Mouse (Mus musculus): ENCODE data around the gene Zfp536. TPM values are rescaled to one million over a fixed set of nuclear protein-coding genes. Genes with fewer than 3 reads are reported as not detected.
A peak's percentile ranks its signal among the peaks of the same experiment; 100 is the strongest.
"Not testable (repeated sequence)": the region's sequence is repeated elsewhere in the genome, so short reads cannot be mapped to it uniquely, and the experiment has no call there.

The Zfp536 gene
- polyA plus RNA-seq, 1 experiment from 2014 or later, result 8.2 TPM

DNA sequence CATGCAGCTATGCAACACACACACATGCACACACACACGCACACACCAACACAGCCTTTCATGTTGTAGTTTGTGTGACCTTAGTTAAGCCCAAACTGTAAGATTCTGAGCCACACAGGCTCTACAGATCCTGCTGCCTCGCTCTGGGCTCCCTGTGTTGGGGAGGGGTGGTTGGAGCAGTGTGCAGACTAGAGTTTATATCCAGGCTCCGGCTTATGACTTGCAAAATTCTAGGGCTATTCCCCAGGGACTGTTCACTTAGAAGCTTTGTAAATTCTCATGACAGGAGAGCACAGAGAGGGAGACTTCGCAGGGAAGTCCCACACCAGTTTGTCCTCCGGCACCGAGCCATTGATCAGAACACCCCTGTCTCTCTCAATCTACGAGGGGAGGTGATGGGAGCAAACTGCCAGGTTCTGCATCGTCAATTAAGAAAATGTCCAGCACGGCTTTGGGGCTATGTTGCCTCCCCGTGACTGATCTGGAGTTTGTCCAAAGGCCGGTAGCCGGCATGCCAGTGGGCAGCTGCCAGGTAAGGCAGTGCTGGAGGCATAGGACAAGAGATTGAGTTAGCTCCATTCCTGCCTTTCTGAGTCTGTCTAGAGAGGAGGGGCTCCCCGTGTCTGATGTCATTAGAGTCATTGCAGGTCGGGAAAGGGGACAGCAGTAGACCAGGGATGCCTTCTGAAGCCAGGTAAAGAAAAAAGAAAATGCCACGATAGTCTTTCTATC is 54.6 kb downstream of the Zfp536 start:
- WGBS, result 58% methylated on average over 15 of the region's 15 CpGs
- Histone ChIP-seq H3K4me3 (no peak overlapping the region), H3K9me3 (no peaks in the 10 kb centered on the region), H3K9ac (no peak overlapping the region), H3K36me3 (no peaks in the 10 kb centered on the region), H3K4me1 (peaks cover 4% of the 10 kb centered on the region; the same call in 1 of the 2 replicates), H3K27me3 (no peaks in the 10 kb centered on the region), H3K4me2 (no peak overlapping the region), H3K27ac (no peak overlapping the region)
- ATAC-seq (ENCODE audit: insufficient number of reproducible peaks, low FRiP score, low TSS enrichment, low read depth), result no peak

DNA sequence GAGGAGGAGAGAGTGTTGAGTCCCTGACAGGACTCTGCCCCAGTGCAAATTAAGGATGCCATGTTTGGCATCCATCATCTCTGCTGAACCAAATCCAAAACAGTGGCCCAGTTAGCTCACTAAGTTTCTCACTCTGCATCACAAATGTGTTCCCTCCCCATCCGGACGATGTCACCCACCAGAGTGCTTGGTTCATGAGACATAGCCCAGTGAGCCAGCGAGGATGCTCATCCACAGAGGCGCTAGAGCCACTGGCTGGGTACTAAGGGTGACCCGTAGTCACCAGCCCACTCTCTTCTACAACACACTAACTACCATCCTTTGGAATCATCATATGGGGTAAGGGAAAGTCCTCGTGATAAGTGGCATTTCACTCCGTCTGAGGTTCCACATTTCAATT is 56.4 kb downstream of the Zfp536 start:
- no peak for ATAC-seq (ENCODE audit: insufficient number of reproducible peaks, low FRiP score, low TSS enrichment, low read depth)
- Histone ChIP-seq H3K9me3 (no peaks in the 10 kb centered on the region), H3K4me1 (peaks cover 4% of the 10 kb centered on the region; the same call in 1 of the 2 replicates), H3K9ac (no peak overlapping the region), H3K36me3 (no peaks in the 10 kb centered on the region), H3K4me2 (no peak overlapping the region), H3K27ac (no peak overlapping the region), H3K4me3 (no peak overlapping the region), H3K27me3 (no peaks in the 10 kb centered on the region)
- WGBS, result 88% methylated on average over 7 of the region's 7 CpGs

DNA sequence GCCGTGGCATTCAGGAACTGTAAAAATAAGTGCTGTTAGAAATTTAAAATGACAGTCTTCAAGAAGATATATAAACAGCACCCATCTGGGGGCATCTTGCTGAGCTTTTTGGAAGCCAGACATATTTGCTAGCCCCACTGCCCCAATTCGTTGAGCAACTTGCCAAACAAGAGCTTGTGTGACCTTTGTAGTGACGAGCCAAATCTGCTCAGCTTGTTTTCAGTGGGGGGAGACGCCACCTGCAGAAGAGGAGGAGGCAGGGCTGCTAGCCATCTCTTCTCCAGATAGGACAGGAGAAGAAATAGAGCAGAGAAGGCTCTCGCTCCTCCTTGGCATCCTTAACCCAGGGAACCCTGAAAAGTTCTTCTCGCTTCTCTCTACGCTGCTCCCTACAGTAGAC is 56.8 kb downstream of the Zfp536 start:
- H3K4me1 ChIP-seq, result peaks cover 4% of the 10 kb centered on the region; the same call in 1 of the 2 replicates
- no peaks in the 10 kb centered on the region for H3K27me3 ChIP-seq
- no peaks in the 10 kb centered on the region for H3K9me3 ChIP-seq
- no peak overlapping the region for H3K4me3 ChIP-seq
- 74% methylated on average over 7 of the region's 7 CpGs for WGBS
- H3K4me2 ChIP-seq, result no peak overlapping the region
- no peak overlapping the region for H3K9ac ChIP-seq
- no peak for ATAC-seq (ENCODE audit: insufficient number of reproducible peaks, low FRiP score, low TSS enrichment, low read depth)
- no peaks in the 10 kb centered on the region for H3K36me3 ChIP-seq
- H3K27ac ChIP-seq, result no peak overlapping the region

DNA sequence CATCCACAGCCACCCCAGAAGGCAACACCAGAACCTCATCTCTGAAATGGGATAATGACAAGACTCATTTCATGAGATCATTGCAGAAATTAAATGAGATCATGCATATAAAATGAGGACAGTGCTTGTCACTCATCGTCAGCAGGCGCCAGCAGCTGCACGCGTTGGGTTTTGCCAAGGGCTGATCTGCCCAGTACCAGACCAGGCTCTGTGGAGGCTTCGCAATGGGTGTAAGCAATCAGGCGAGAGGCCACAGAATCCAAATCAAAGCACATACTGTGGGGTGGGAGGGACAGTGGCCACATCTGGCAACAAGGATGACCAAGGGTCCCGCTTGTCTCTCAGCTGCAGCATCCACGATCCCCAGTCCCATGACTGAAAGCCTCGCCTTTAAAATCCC is 69.0 kb downstream of the Zfp536 start:
- 90% methylated on average over 9 of the region's 9 CpGs for WGBS

DNA sequence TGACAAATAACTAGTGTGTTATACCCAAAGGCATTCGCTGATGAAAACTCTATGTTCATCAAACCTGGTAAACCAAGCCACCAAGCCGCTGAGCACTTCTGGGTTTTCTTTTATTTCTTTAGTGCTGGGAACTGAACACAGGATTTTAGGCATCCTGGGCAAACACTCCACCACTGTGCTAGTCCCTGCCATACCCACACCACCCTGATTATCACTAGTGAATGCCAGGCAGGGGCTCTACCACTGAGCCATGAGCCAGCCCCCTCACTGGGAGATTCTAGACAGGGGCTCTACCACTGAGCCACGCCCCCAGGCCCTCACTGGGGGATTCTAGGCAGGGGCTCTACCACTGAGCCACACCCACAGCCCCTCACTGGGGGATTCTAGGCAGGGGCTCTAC is 76.1 kb downstream of the Zfp536 start:
- not testable (repeated sequence) for ATAC-seq (ENCODE audit: insufficient number of reproducible peaks, low FRiP score, low TSS enrichment, low read depth); H3K27ac ChIP-seq; H3K9ac ChIP-seq; H3K4me1 ChIP-seq; H3K27me3 ChIP-seq; H3K9me3 ChIP-seq; H3K4me2 ChIP-seq; H3K36me3 ChIP-seq; H3K4me3 ChIP-seq
- WGBS, result 93% methylated on average over 3 of the region's 3 CpGs

More for the DNA sequence above, 69.0 kb downstream of the Zfp536 start:
- Histone ChIP-seq H3K36me3 (no peaks in the 10 kb centered on the region), H3K27ac (no peak overlapping the region), H3K27me3 (no peaks in the 10 kb centered on the region), H3K4me2 (no peak overlapping the region), H3K9ac (no peak overlapping the region), H3K4me3 (no peak overlapping the region), H3K4me1 (no peaks in the 10 kb centered on the region), H3K9me3 (no peaks in the 10 kb centered on the region)
- ATAC-seq (ENCODE audit: insufficient number of reproducible peaks, low FRiP score, low TSS enrichment, low read depth), result no peak

DNA sequence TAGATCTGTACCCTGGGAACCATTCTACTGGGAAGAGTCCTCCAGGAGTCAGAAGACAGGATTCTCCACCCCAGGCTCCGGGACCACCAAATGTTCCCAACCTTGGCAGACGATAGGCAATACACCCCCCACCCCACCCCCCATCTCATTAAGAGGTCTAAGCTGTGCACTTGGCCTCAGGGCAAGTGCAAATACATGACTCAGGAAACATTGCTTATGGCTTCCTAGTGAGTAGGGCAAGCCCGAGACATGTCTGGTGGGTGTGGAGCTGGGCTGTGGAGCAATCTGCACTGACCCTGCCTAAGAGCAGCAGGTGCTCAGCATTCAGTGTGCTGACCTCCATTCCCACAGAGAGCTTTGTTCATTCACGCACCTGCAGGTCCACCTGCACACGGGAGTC is 78.4 kb downstream of the Zfp536 start:
- H3K4me1 ChIP-seq, result peaks cover 10% of the 10 kb centered on the region; the same call in 1 of the 2 replicates
- no peak overlapping the region for H3K4me3 ChIP-seq
- no peaks in the 10 kb centered on the region for H3K27me3 ChIP-seq
- ATAC-seq (ENCODE audit: insufficient number of reproducible peaks, low FRiP score, low TSS enrichment, low read depth), result peak; percentile 28; the same call in 1 of the 2 replicates
- H3K9ac ChIP-seq, result no peak overlapping the region
- WGBS, result 41% methylated on average over 5 of the region's 5 CpGs
- no peak overlapping the region for H3K4me2 ChIP-seq
- no peak overlapping the region for H3K27ac ChIP-seq
- H3K36me3 ChIP-seq, result no peaks in the 10 kb centered on the region
- H3K9me3 ChIP-seq, result no peaks in the 10 kb centered on the region

DNA sequence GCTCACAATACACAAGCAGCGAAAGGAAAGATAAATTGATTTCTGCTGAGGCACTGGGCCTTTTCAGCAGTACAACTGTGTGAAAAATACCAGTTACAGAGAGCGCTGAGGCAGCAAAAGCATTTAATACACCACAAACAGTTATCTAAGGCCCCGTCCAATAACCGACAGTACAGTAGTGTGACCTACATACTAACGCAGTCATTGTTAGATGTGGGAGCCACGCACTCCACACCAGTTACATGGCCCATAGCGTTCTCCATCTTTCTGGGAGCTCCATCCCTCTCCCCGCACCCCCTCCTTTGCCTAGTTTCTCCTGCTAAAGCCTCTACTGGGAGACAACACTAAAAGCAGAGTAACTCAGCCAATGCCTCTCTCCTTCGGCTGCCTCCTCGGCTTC is 82.8 kb downstream of the Zfp536 start:
- H3K36me3 ChIP-seq, result no peaks in the 10 kb centered on the region
- no peaks in the 10 kb centered on the region for H3K27me3 ChIP-seq
- H3K4me3 ChIP-seq, result no peak overlapping the region
- H3K9ac ChIP-seq, result no peak overlapping the region
- H3K4me1 ChIP-seq, result peaks cover 24% of the 10 kb centered on the region
- H3K9me3 ChIP-seq, result no peaks in the 10 kb centered on the region
- ATAC-seq (ENCODE audit: insufficient number of reproducible peaks, low FRiP score, low TSS enrichment, low read depth), result no peak
- no peak overlapping the region for H3K27ac ChIP-seq
- H3K4me2 ChIP-seq, result no peak overlapping the region
- 81% methylated on average over 10 of the region's 10 CpGs for WGBS

DNA sequence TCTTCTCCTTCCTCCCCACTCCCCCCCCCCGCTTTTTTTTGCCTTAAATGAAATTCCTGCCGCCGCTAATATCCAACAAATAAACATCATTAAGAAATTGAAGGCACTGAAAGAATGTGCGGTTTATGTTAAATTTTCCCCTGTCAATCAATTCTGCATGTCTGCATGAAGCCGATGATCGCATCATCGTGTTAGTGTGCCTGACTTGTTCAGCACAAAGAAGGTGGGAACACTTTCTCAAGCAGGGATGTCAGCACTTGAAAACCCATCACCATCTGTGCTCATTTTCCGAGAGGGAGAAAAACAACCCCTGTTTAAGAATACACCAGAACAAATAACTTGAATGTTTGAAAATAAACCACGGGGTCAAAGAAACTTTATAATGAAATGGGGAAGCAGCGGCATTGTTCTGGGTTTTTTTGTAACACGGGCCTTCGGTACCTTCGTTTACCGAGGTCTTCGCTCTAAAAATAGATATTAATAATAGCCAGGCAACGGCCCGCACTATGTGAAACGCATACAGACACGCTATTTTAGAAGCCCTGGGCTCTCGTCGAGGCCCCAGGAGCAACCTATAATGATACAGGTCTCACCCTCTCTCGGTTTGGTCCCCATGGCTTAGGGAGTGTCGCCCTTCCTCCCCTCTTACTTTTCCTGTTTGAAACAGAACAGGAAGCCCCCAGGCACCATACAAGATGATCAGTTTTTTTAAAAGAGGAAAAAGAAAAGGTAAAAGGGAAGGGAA is 83.7 kb downstream of the Zfp536 start:
- H3K36me3 ChIP-seq, result no peaks in the 10 kb centered on the region
- H3K4me2 ChIP-seq, result no peak overlapping the region
- ATAC-seq (ENCODE audit: insufficient number of reproducible peaks, low FRiP score, low TSS enrichment, low read depth), result no peak
- WGBS, result 40% methylated on average over 23 of the region's 23 CpGs
- H3K27ac ChIP-seq, result no peak overlapping the region
- no peaks in the 10 kb centered on the region for H3K9me3 ChIP-seq
- no peaks in the 10 kb centered on the region for H3K27me3 ChIP-seq
- H3K4me1 ChIP-seq, result peaks cover 24% of the 10 kb centered on the region
- H3K9ac ChIP-seq, result no peak overlapping the region
- no peak overlapping the region for H3K4me3 ChIP-seq

DNA sequence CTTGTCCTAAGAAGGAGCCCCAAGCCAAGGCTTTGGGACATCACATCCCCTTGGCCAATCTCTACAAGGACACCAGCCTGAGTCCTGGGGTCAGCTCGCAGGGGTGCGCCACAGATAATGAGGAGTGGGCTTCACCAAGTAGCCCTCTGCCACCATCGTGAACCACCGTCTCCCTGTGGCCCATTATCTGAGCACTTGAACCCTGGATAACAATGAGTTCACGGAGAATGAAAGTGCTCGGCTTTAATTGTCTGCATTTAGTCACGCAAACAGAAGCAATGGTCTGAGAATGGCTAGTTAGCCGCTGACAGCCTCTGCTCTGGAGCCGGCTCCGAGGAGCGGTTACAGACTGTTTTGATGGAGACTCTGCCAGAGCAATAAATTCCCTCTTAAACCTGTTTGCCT is 84.3 kb downstream of the Zfp536 start:
- Histone ChIP-seq H3K9me3 (no peaks in the 10 kb centered on the region), H3K36me3 (no peaks in the 10 kb centered on the region), H3K9ac (no peak overlapping the region), H3K4me3 (no peak overlapping the region), H3K4me2 (0 out of 2 replicates have a peak overlapping the region, but pooled peaks have one; percentile 10), H3K27me3 (no peaks in the 10 kb centered on the region), H3K4me1 (peaks cover 24% of the 10 kb centered on the region), H3K27ac (no peak overlapping the region)
- no peak for ATAC-seq (ENCODE audit: insufficient number of reproducible peaks, low FRiP score, low TSS enrichment, low read depth)
- WGBS, result 30% methylated on average over 11 of the region's 11 CpGs

DNA sequence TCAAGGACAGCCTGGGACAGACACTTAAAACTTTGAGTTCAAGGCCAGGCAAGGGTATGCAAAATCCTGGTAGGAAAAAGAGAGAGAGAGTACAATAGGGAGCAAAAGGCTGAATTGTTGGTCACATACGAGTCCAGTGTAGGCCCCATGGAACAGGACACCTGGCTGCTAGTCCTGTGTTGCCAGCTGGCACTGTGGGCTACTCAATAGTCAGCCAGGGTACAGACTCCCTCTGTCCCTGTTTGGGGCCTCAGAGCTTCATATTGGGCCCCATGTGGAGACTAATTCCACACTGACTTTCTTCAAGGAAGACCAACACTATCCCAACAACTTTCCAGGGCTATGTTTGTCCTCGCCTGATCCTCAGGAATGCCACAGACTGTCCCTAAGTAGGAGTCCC is 87.1 kb downstream of the Zfp536 start:
- no peak overlapping the region for H3K4me3 ChIP-seq
- no peak overlapping the region for H3K4me2 ChIP-seq
- H3K9me3 ChIP-seq, result no peaks in the 10 kb centered on the region
- H3K36me3 ChIP-seq, result no peaks in the 10 kb centered on the region
- WGBS, result 87% methylated on average over 2 of the region's 2 CpGs
- H3K9ac ChIP-seq, result no peak overlapping the region
- H3K4me1 ChIP-seq, result peaks cover 19% of the 10 kb centered on the region
- ATAC-seq (ENCODE audit: insufficient number of reproducible peaks, low FRiP score, low TSS enrichment, low read depth), result no peak
- no peaks in the 10 kb centered on the region for H3K27me3 ChIP-seq
- H3K27ac ChIP-seq, result no peak overlapping the region

DNA sequence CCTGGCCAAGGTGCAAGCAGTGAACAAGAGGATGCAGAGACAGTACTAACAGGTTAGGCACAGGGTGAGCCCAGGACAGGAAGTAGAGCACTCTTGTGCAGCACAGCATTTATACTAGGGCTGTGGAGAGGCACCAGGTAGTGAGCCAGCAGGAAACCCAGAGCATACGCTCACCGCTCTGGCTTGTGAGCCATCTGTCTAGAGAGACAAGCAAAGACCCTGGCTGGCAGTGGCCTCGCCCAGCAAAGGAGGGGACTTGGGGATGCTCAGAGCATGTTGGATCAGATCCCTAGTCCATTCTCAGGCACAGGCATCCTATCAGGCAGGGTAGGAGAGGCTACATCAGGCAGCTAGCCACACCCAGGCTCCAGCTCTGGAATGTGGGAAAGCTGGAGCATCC is 88.2 kb downstream of the Zfp536 start:
- WGBS, result 71% methylated on average over 3 of the region's 3 CpGs

DNA sequence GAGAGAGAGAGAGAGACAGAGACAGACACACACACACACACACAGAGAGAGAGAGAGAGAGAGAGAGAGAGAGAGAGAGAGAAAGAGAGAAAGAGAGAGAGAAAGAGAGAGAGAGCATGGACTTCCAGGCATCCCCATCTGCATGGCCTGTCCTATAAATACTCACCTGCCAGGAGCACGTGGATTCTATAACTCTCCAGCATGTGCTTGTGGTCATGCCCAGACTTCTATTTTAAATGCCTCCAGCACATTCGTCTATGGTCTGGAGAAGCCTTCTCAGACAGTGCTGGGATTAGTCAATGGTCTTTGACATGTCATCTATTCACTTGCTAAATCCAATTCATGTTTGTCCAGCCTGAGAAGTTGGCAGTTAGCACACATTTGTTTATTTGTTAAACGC is 92.1 kb downstream of the Zfp536 start:
- no peaks in the 10 kb centered on the region for H3K4me1 ChIP-seq
- no peak for ATAC-seq (ENCODE audit: insufficient number of reproducible peaks, low FRiP score, low TSS enrichment, low read depth)
- no peak overlapping the region for H3K4me3 ChIP-seq
- H3K9ac ChIP-seq, result no peak overlapping the region
- H3K4me2 ChIP-seq, result no peak overlapping the region
- no peaks in the 10 kb centered on the region for H3K36me3 ChIP-seq
- H3K27ac ChIP-seq, result no peak overlapping the region
- WGBS, result 57% methylated on average over 3 of the region's 3 CpGs
- H3K9me3 ChIP-seq, result no peaks in the 10 kb centered on the region
- no peaks in the 10 kb centered on the region for H3K27me3 ChIP-seq

More for the DNA sequence above, 88.2 kb downstream of the Zfp536 start:
- Histone ChIP-seq H3K4me3 (no peak overlapping the region), H3K4me1 (peaks cover 16% of the 10 kb centered on the region), H3K4me2 (no peak overlapping the region), H3K27ac (no peak overlapping the region), H3K9ac (no peak overlapping the region), H3K9me3 (no peaks in the 10 kb centered on the region), H3K36me3 (no peaks in the 10 kb centered on the region), H3K27me3 (no peaks in the 10 kb centered on the region)
- no peak for ATAC-seq (ENCODE audit: insufficient number of reproducible peaks, low FRiP score, low TSS enrichment, low read depth)

Data from limb, embryonic 15.5 days (tissue).